Mouse (Mus musculus) kidney, embryonic 14.5 days (tissue): ENCODE results near the gene Pde10a. TPM values are rescaled to one million over a fixed set of nuclear protein-coding genes. Genes with fewer than 3 reads are reported as not detected.

Experiments used
- ATAC-seq: fragments of 200-750 bp; cut with Nextera tagmentation; 2 replicates; pipeline ENCODE4 v1.8.0; 2017; ENCODE audit warnings: moderate number of reproducible peaks, mild to moderate bottlenecking, moderate TSS enrichment, moderate library complexity; ENCODE audit not compliant: low FRiP score, low TSS enrichment
- H3K27ac ChIP-seq: fragments of 300-500 bp; sonication (generic); 2 replicates; pipeline ENCODE4 v1.5.1; 2014; ENCODE audit warnings: low read depth, mild to moderate bottlenecking, low read length, moderate library complexity, mixed read lengths
- H3K27me3 ChIP-seq: fragments of 300-500 bp; sonication (generic); 2 replicates; pipeline ENCODE4 v1.6.1; 2014; ENCODE audit warnings: mild to moderate bottlenecking, low read length; ENCODE audit not compliant: control insufficient read depth, insufficient read depth
- H3K36me3 ChIP-seq: fragments of 300-500 bp; sonication (generic); 2 replicates; pipeline ENCODE4 v1.6.1; 2014; ENCODE audit warnings: low read length, mixed read lengths; ENCODE audit not compliant: control insufficient read depth, insufficient read depth
- H3K4me1 ChIP-seq: fragments of 300-500 bp; sonication (generic); 2 replicates; pipeline ENCODE4 v1.6.1; 2014; ENCODE audit warnings: low read length, mixed read lengths; ENCODE audit not compliant: control insufficient read depth, insufficient read depth
- H3K4me2 ChIP-seq: fragments of 300-500 bp; sonication (generic); replicated peaks from 2 replicates; pipeline ENCODE4 v1.6.1; 2014; ENCODE audit warnings: low read depth, mild to moderate bottlenecking, low read length
- H3K4me3 ChIP-seq: fragments of 300-500 bp; sonication (generic); 2 replicates; pipeline ENCODE4 v1.5.1; 2014; ENCODE audit warnings: mild to moderate bottlenecking, low read length
- H3K9ac ChIP-seq: fragments of 300-500 bp; sonication (generic); 2 replicates; pipeline ENCODE4 v1.6.1; 2014; ENCODE audit warnings: low read depth, mild to moderate bottlenecking, low read length, moderate library complexity
- H3K9me3 ChIP-seq: fragments of 300-500 bp; sonication (generic); 2 replicates; pipeline ENCODE4 v1.6.1; 2016; ENCODE audit warnings: low read length; ENCODE audit not compliant: control insufficient read depth
- WGBS: fragments of 180-500 bp; shearing (Covaris S2); extraction: QIAGEN DNeasy Blood & Tissue Kit; methylation state at CpG from one replicate; pipeline ENCODE4 v1.1.7; 2014; 5-methylcytosine and 5-hydroxymethylcytosine counted together
- polyA plus RNA-seq: library from polyadenylated mRNA; unstranded; fragments of >200 nt; fragmentation: Nextera tagmentation; extraction: Ambion mirVana; gene quantifications from 2 replicates; pipeline ENCODE4 v1.2.1, GENCODE M21; 2014

The Pde10a gene
- polyA plus RNA-seq, 1 experiment from 2014 or later, result 2.3 TPM

- Histone ChIP-seq H3K9ac (no peak overlapping the region), H3K4me3 (no peak overlapping the region), H3K9me3 (no peaks in the 10 kb centered on the region), H3K4me1 (no peaks in the 10 kb centered on the region), H3K4me2 (no peak overlapping the region), H3K27me3 (no peaks in the 10 kb centered on the region), H3K27ac (no peak overlapping the region), H3K36me3 (no peaks in the 10 kb centered on the region)
- ATAC-seq, result no peak
- WGBS, result 69% methylated on average over 14 of the region's 14 CpGs
Measured at GRCm38 (mm10) chr17:8961644-8962043, 436.5 kb downstream of the Pde10a start.

DNA sequence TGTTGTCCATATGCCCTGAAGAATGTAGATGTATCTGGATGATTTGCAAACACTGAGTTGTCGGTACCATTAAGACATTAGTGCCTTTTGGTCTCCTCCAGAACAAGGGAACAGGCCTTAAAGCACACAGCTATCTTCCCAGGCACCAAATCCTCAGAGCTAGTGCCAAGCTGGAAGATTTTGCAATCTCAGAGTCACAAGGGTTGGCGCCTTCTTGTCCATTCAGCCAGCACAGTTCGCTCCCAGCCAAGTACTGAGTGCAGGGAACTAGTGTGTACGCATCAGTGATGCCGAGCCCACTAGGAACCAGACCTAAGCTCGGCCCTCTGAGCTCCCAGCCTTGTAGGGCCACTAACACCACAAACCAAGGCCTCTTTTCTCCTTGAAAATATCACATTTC is 440.0 kb downstream of the Pde10a start:
- H3K4me1 ChIP-seq, result no peaks in the 10 kb centered on the region
- WGBS, result 90% methylated on average over 6 of the region's 6 CpGs
- no peak overlapping the region for H3K4me2 ChIP-seq
- no peaks in the 10 kb centered on the region for H3K27me3 ChIP-seq
- H3K9me3 ChIP-seq, result no peaks in the 10 kb centered on the region
- H3K27ac ChIP-seq, result no peak overlapping the region
- no peak for ATAC-seq
- no peak overlapping the region for H3K4me3 ChIP-seq
- H3K36me3 ChIP-seq, result no peaks in the 10 kb centered on the region
- no peak overlapping the region for H3K9ac ChIP-seq

DNA sequence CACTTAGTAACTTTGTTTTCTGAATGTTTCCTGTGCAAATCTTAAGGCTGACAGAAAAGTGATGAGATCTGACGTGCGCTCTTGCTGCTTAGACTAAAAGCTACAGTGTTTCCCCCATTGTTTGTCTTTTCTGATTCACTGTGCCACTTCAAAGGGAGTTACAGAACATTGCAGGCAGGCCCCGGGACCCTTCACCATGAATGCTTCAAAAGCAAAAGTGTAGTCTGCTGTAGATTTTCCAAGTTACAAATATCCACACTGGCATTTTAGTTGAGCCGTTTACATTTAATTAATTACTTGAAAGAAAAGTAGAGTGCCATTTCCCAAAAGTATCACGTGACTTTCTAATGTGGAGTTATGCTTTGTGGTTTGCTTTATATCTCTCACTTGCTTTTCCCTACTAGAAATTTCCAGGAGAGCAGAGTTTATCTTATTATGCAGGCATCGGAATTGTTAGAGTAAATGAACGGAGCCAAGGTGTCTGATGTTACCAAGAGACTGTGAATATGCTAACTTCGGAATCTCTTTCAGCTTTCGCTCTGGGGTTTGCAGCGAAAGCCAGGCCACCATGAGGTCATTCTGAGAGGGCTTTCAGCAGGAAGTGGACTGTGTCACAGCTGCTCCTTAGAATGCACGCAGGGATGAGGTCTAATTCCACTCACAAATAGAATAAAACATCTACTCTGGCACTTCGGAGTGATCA is 447.1 kb downstream of the Pde10a start:
- Histone ChIP-seq H3K27ac (no peak overlapping the region), H3K4me3 (no peak overlapping the region), H3K36me3 (no peaks in the 10 kb centered on the region), H3K4me1 (0 out of 2 replicates have a peak, but pooled peaks cover 7% of the 10 kb centered on the region), H3K9me3 (no peaks in the 10 kb centered on the region), H3K27me3 (no peaks in the 10 kb centered on the region), H3K4me2 (no peak overlapping the region), H3K9ac (no peak overlapping the region)
- 19% methylated on average over 12 of the region's 12 CpGs for WGBS
- no peak for ATAC-seq

DNA sequence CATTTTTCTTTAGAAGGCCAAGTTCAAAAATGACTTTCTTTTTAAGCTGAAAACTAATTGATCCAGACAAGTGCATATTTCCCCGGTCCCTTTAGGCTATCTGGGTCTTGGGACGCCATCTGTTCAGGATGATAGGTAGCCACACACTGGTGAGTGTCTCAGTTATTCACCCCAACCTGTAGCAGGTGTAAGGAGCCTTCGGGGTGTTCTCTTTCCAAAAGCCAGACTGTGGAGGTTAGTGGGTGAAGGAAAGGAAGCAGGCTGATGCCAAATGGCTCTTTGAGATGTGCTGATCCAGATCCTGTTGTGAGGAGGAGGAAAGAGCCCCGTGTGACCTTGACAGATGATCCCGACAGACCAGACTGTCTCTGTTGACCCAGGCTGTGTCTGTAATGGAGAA is 448.2 kb downstream of the Pde10a start:
- Histone ChIP-seq H3K4me1 (0 out of 2 replicates have a peak, but pooled peaks cover 7% of the 10 kb centered on the region), H3K36me3 (no peaks in the 10 kb centered on the region), H3K27ac (no peak overlapping the region), H3K4me3 (no peak overlapping the region), H3K4me2 (no peak overlapping the region), H3K9ac (no peak overlapping the region), H3K9me3 (no peaks in the 10 kb centered on the region), H3K27me3 (no peaks in the 10 kb centered on the region)
- ATAC-seq, result no peak
- 56% methylated on average over 5 of the region's 5 CpGs for WGBS

- H3K36me3 ChIP-seq, result no peaks in the 10 kb centered on the region
- H3K27ac ChIP-seq, result no peak overlapping the region
- no peak overlapping the region for H3K4me3 ChIP-seq
- WGBS, result 69% methylated on average over 7 of the region's 7 CpGs
- H3K4me2 ChIP-seq, result no peak overlapping the region
- no peak overlapping the region for H3K9ac ChIP-seq
- ATAC-seq, result no peak
- 0 out of 2 replicates have a peak, but pooled peaks cover 7% of the 10 kb centered on the region for H3K4me1 ChIP-seq
- H3K9me3 ChIP-seq, result no peaks in the 10 kb centered on the region
- H3K27me3 ChIP-seq, result no peaks in the 10 kb centered on the region
Measured at GRCm38 (mm10) chr17:8974423-8974822, 449.3 kb downstream of the Pde10a start.

- Histone ChIP-seq H3K4me3 (no peak overlapping the region), H3K9ac (no peak overlapping the region), H3K27me3 (no peaks in the 10 kb centered on the region), H3K4me1 (0 out of 2 replicates have a peak, but pooled peaks cover 7% of the 10 kb centered on the region), H3K9me3 (no peaks in the 10 kb centered on the region), H3K27ac (no peak overlapping the region), H3K4me2 (no peak overlapping the region), H3K36me3 (no peaks in the 10 kb centered on the region)
- 35% methylated on average over 6 of the region's 6 CpGs for WGBS
- no peak for ATAC-seq
Measured at GRCm38 (mm10) chr17:8974823-8975397, 449.7 kb downstream of the Pde10a start.

DNA sequence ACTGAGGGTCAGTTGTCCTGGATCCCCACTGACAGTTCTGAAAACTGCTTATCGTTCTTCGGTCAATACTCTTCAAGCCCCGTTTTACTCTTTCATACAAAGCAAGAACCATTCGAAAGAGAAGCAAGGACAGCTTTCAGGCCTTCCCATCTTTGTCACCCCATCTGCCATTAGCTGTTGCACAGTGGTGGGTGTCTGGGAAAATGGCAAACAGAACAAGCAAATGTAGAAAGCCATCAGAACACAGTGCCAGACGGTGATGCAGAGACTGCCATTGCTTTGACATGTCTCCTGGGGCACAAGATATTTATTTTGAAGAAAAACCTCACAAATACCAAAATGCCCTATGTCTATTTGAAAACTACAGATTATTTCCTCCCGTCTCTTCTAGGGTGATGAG is 451.6 kb downstream of the Pde10a start:
- no peak overlapping the region for H3K4me2 ChIP-seq
- ATAC-seq, result no peak
- no peaks in the 10 kb centered on the region for H3K27me3 ChIP-seq
- no peak overlapping the region for H3K4me3 ChIP-seq
- H3K9ac ChIP-seq, result no peak overlapping the region
- H3K36me3 ChIP-seq, result no peaks in the 10 kb centered on the region
- no peaks in the 10 kb centered on the region for H3K9me3 ChIP-seq
- H3K27ac ChIP-seq, result no peak overlapping the region
- 87% methylated on average over 6 of the region's 6 CpGs for WGBS
- 0 out of 2 replicates have a peak, but pooled peaks cover 7% of the 10 kb centered on the region for H3K4me1 ChIP-seq

- H3K4me1 ChIP-seq, result 0 out of 2 replicates have a peak, but pooled peaks cover 2% of the 10 kb centered on the region
- no peak overlapping the region for H3K4me3 ChIP-seq
- H3K27me3 ChIP-seq, result no peaks in the 10 kb centered on the region
- WGBS, result 78% methylated on average over 2 of the region's 2 CpGs
- H3K9ac ChIP-seq, result no peak overlapping the region
- H3K9me3 ChIP-seq, result no peaks in the 10 kb centered on the region
- H3K4me2 ChIP-seq, result no peak overlapping the region
- no peaks in the 10 kb centered on the region for H3K36me3 ChIP-seq
- H3K27ac ChIP-seq, result no peak overlapping the region
- ATAC-seq, result no peak
Measured at GRCm38 (mm10) chr17:8977271-8977670, 452.1 kb downstream of the Pde10a start.

DNA sequence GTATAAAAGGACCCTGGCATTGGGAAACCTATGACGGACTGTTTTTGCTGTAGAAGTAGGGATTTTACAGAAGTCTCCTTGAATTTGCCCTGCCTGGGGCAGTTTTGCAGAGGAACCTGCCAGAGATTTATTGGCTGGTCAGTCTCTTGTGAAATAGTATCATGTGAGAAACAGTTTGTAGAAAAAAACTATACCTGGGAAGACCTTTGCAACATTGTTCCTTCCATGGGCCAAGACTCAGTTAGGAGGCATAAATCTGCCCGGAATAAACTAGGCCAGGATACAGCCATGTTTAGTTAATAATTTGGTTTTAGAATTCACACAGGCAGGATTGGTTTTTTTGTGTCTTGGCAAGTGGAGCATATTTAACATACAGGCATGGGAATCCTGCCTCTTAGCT is 458.4 kb downstream of the Pde10a start:
- no peak overlapping the region for H3K4me3 ChIP-seq
- 86% methylated on average over 2 of the region's 2 CpGs for WGBS
- H3K27me3 ChIP-seq, result no peaks in the 10 kb centered on the region
- H3K4me1 ChIP-seq, result no peaks in the 10 kb centered on the region
- H3K27ac ChIP-seq, result no peak overlapping the region
- no peaks in the 10 kb centered on the region for H3K36me3 ChIP-seq
- no peak overlapping the region for H3K9ac ChIP-seq
- no peak overlapping the region for H3K4me2 ChIP-seq
- ATAC-seq, result no peak
- no peaks in the 10 kb centered on the region for H3K9me3 ChIP-seq
